Mouse (Mus musculus) kidney, postnatal 0 days (tissue): Measurements from ENCODE around the gene Pdcd4. TPM values are rescaled to one million over a fixed set of nuclear protein-coding genes. Genes with fewer than 3 reads are reported as not detected.
"Not testable (repeated sequence)": the region's sequence is repeated elsewhere in the genome, so short reads cannot be mapped to it uniquely, and the experiment has no call there.

Source experiments
- ATAC-seq: fragments of 200-750 bp; cut with Nextera tagmentation; replicated peaks from 2 replicates; pipeline ENCODE4 v1.8.0; 2017; ENCODE audit warnings: low read depth, moderate number of reproducible peaks, moderate TSS enrichment, moderate library complexity; ENCODE audit not compliant: low FRiP score
- DNase-seq: peaks from one replicate; pipeline ENCODE4 v3.0.0-alpha.2; 2016; ENCODE audit warnings: low spot score
- H3K27ac ChIP-seq: fragments of 300-500 bp; sonication (generic); 2 replicates; pipeline ENCODE4 v1.5.1; 2014; ENCODE audit warnings: mild to moderate bottlenecking
- H3K27me3 ChIP-seq: fragments of 300-500 bp; sonication (generic); 2 replicates; pipeline ENCODE4 v1.6.1; 2014; ENCODE audit warnings: low read length, mixed read lengths; ENCODE audit not compliant: insufficient read depth
- H3K36me3 ChIP-seq: fragments of 300-500 bp; sonication (generic); 2 replicates; pipeline ENCODE4 v1.6.1; 2014; ENCODE audit warnings: low read length, mixed read lengths; ENCODE audit not compliant: insufficient read depth
- H3K4me1 ChIP-seq: fragments of 300-500 bp; sonication (generic); replicated peaks from 2 replicates; pipeline ENCODE4 v1.6.1; 2014; ENCODE audit warnings: antibody characterized with exemption, low read length, mixed read lengths; ENCODE audit not compliant: insufficient read depth
- H3K4me2 ChIP-seq: fragments of 300-500 bp; sonication (generic); 2 replicates; pipeline ENCODE4 v1.6.1; 2014; ENCODE audit warnings: mild to moderate bottlenecking, low read length, moderate library complexity, mixed read lengths
- H3K4me3 ChIP-seq: fragments of 300-500 bp; sonication (generic); replicated peaks from 2 replicates; pipeline ENCODE4 v1.5.1; 2014; ENCODE audit warnings: low read depth, low read length
- H3K9ac ChIP-seq: fragments of 300-500 bp; sonication (generic); 2 replicates; pipeline ENCODE4 v1.6.1; 2014; ENCODE audit warnings: low read depth, low read length
- H3K9me3 ChIP-seq: fragments of 300-500 bp; sonication (generic); replicated peaks from 2 replicates; pipeline ENCODE4 v1.6.1; 2016; ENCODE audit warnings: low read length, inconsistent platforms, mixed read lengths
- CTCF ChIP-seq: IDR thresholded peaks from 2 replicates; pipeline ENCODE4 v1.5.1; 2016; ENCODE audit warnings: antibody characterized with exemption, low read depth, mild to moderate bottlenecking, moderate library complexity
- WGBS: fragments of 180-500 bp; shearing (Covaris S2); extraction: QIAGEN DNeasy Blood & Tissue Kit; methylation state at CpG from one replicate; pipeline ENCODE4 v1.1.7; 2014; 5-methylcytosine and 5-hydroxymethylcytosine counted together
- polyA plus RNA-seq: library from polyadenylated mRNA; unstranded; fragments of >200 nt; fragmentation: Nextera tagmentation; extraction: Ambion mirVana; gene quantifications from 2 replicates; pipeline ENCODE4 v1.2.1, GENCODE M21; 2015

Gene Pdcd4
- polyA plus RNA-seq, 1 experiment from 2014 or later: 121 TPM

- DNase-seq (peak; percentile 72), ATAC-seq (peak; percentile 16)
- H3K9ac ChIP-seq: peak overlapping the region; percentile 98
- peak overlapping the region; percentile 64 for H3K4me2 ChIP-seq
- H3K9me3 ChIP-seq: no peaks in the 10 kb centered on the region
- H3K27ac ChIP-seq: peak overlapping the region; percentile 97
- 0 out of 2 replicates have a peak, but pooled peaks cover 3% of the 10 kb centered on the region for H3K36me3 ChIP-seq
- WGBS: under 1% methylated on average over 48 of the region's 69 CpGs
- H3K4me1 ChIP-seq: no peaks in the 10 kb centered on the region
- no peak for TF ChIP-seq CTCF
- H3K4me3 ChIP-seq: peak overlapping the region; percentile 98
- H3K27me3 ChIP-seq: no peaks in the 10 kb centered on the region
These were observed 53.4 kb downstream of the Pdcd4 start for GRCm38 (mm10) chr19:53945171-53946042.

GRCm38 (mm10) chr19:53957513-53957912 is 65.5 kb downstream of the Pdcd4 start:
- no peak overlapping the region for H3K4me2 ChIP-seq
- H3K4me1 ChIP-seq: 0 out of 2 replicates have a peak, but pooled peaks cover 3% of the 10 kb centered on the region
- H3K27ac ChIP-seq: no peak overlapping the region
- no peak for DNase-seq
- no peak for TF ChIP-seq CTCF
- no peaks in the 10 kb centered on the region for H3K27me3 ChIP-seq
- H3K4me3 ChIP-seq: no peak overlapping the region
- H3K9ac ChIP-seq: no peak overlapping the region
- no peak for ATAC-seq
- no peaks in the 10 kb centered on the region for H3K36me3 ChIP-seq
- H3K9me3 ChIP-seq: no peaks in the 10 kb centered on the region
- WGBS: 90% methylated on average over 2 of the region's 2 CpGs

- no peaks in the 10 kb centered on the region for H3K27me3 ChIP-seq
- no peaks in the 10 kb centered on the region for H3K4me1 ChIP-seq
- no peaks in the 10 kb centered on the region for H3K9me3 ChIP-seq
- no peak overlapping the region for H3K9ac ChIP-seq
- H3K4me3 ChIP-seq: no peak overlapping the region
- TF ChIP-seq CTCF: no peak
- H3K4me2 ChIP-seq: no peak overlapping the region
- H3K27ac ChIP-seq: no peak overlapping the region
- ATAC-seq (no peak), DNase-seq (no peak)
- no peaks in the 10 kb centered on the region for H3K36me3 ChIP-seq
- WGBS: 84% methylated on average over 4 of the region's 4 CpGs
These were observed 70.5 kb downstream of the Pdcd4 start for GRCm38 (mm10) chr19:53962511-53962910.

- not testable (repeated sequence) for H3K9ac ChIP-seq, ATAC-seq, H3K9me3 ChIP-seq, H3K4me1 ChIP-seq, H3K4me2 ChIP-seq, H3K27me3 ChIP-seq, H3K36me3 ChIP-seq, DNase-seq, H3K4me3 ChIP-seq, H3K27ac ChIP-seq
- 97% methylated on average over 3 of the region's 3 CpGs for WGBS
These were observed 72.3 kb downstream of the Pdcd4 start for GRCm38 (mm10) chr19:53964347-53964746.

GRCm38 (mm10) chr19:53964910-53965633 is 73.0 kb downstream of the Pdcd4 start:
- no peak overlapping the region for H3K4me3 ChIP-seq

GRCm38 (mm10) chr19:53969226-53969625 is 77.2 kb downstream of the Pdcd4 start:
- WGBS: 92% methylated on average over 3 of the region's 3 CpGs
- no peaks in the 10 kb centered on the region for H3K36me3 ChIP-seq

More at GRCm38 (mm10) chr19:53964910-53965633, 73.0 kb downstream of the Pdcd4 start:
- 88% methylated on average over 10 of the region's 10 CpGs for WGBS
- no peak overlapping the region for H3K9ac ChIP-seq
- TF ChIP-seq CTCF: no peak
- no peaks in the 10 kb centered on the region for H3K36me3 ChIP-seq
- H3K27ac ChIP-seq: no peak overlapping the region
- DNase-seq (no peak), ATAC-seq (no peak)
- H3K27me3 ChIP-seq: no peaks in the 10 kb centered on the region
- no peaks in the 10 kb centered on the region for H3K4me1 ChIP-seq
- no peaks in the 10 kb centered on the region for H3K9me3 ChIP-seq
- no peak overlapping the region for H3K4me2 ChIP-seq

More at GRCm38 (mm10) chr19:53969226-53969625, 77.2 kb downstream of the Pdcd4 start:
- ATAC-seq: no peak
- Histone ChIP-seq H3K4me2 (no peak overlapping the region), H3K27me3 (no peaks in the 10 kb centered on the region), H3K27ac (no peak overlapping the region), H3K4me3 (no peak overlapping the region), H3K9ac (no peak overlapping the region), H3K9me3 (no peaks in the 10 kb centered on the region), H3K4me1 (no peaks in the 10 kb centered on the region)
- no peak for DNase-seq
- no peak for TF ChIP-seq CTCF
